Mouse (Mus musculus) olfactory bulb, adult 2 months (tissue): Measurements from ENCODE around the gene Cpeb2.

Experiments used
- CTCF ChIP-seq: fragments of 200-500 bp; IDR thresholded peaks from 2 replicates; pipeline ENCODE4 v1.5.1; 2012; ENCODE audit warnings: low read depth, mild to moderate bottlenecking, low read length, moderate library complexity; ENCODE audit not compliant: insufficient read depth
- POLR2A ChIP-seq: fragments of 200-500 bp; IDR thresholded peaks from 2 replicates; pipeline ENCODE4 v1.6.1; 2012; ENCODE audit warnings: mild to moderate bottlenecking, low read depth, low read length, moderate library complexity; ENCODE audit not compliant: insufficient read depth

GRCm38 (mm10) chr5:43330260-43330659 is 97.3 kb downstream of the Cpeb2 start:
- no peak for TF ChIP-seq POLR2A
- TF ChIP-seq CTCF, result no peak
